Mouse (Mus musculus): ENCODE measurements around the gene Tex19.1.

DNA sequence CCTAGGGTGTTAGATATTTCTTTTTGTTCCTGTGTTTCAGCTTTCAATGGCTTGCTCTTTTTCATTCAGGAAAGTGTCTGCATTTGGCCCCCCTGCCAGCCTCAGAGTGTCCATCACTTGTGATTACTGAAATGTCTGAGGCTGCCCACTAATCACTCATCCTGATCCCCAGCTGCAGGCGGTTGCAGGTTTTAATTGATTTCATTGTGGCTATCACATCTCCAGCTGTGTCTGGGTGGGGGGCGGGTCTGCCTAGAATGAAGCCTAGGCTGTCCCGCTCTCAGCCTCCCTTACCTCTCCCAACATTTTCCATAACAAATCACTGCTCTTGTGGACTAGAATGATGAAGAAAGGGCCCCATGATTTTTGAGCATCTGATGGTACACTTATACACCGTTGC, 8.3 kb downstream of the Tex19.1 start:
- TF ChIP-seq CTCF (IDR thresholded peaks at IDR 0.05) (no peak), EP300 (IDR thresholded peaks at IDR 0.05) (no peak)
